In genomic region chr9:6289211-6289696, GRCm38 (mm10) we compare ENCODE assay signal across 18 mouse cellular contexts. TPM values are rescaled to one million over a fixed set of nuclear protein-coding genes. Genes with fewer than 3 reads are reported as not detected.
DNase-seq lines count a peak whose midpoint lies in the region; ATAC-seq and TF ChIP-seq lines count a peak whose summit lies in the region.
"Had no signal": no experiment of that assay in that cellular context is flagged by ENCODE, and none has a peak within 500 bp of the region (broad histone marks: within the 10 kb centered on the region; RNA-seq: fewer than 3 reads in every experiment).

No protein-coding gene starts in this region.

- H3K27me3 ChIP-seq in heart, embryonic 12.5 days (replicated peaks), result no peaks in the 10 kb centered on the region
- H3K27me3 ChIP-seq in forebrain, embryonic 12.5 days, result no peaks in the 10 kb centered on the region
- H3K27me3 ChIP-seq in midbrain, embryonic 14.5 days (ENCODE audit: control insufficient read depth, insufficient read depth, low read length), result no peaks in the 10 kb centered on the region
- no peaks in the 10 kb centered on the region for H3K27me3 ChIP-seq in stomach, postnatal 0 days (ENCODE audit: control insufficient read depth, insufficient read depth, low read length)
- H3K27me3 ChIP-seq: liver, embryonic 12.5 days had no signal

- no peak for TF ChIP-seq CTCF in stomach, postnatal 0 days (IDR thresholded peaks at IDR 0.05; ENCODE audit: low read depth)

- intact Hi-C loops in heart, postnatal 25 days (cut with DNase I), result no loop called here

- no peak for TF ChIP-seq EP300 in stomach, postnatal 0 days (optimal IDR thresholded peaks at IDR 0.05)

- H3K9ac ChIP-seq in heart, embryonic 12.5 days, result no peak overlapping the region
- H3K9ac ChIP-seq in forebrain, embryonic 12.5 days, result no peak overlapping the region
- no peak overlapping the region for H3K9ac ChIP-seq in midbrain, embryonic 14.5 days (replicated peaks; ENCODE audit: low read length)
- H3K9ac ChIP-seq in stomach, postnatal 0 days (ENCODE audit: low read length), result no peak overlapping the region
- H3K9ac ChIP-seq: liver, embryonic 12.5 days had no signal

- H3K4me1 ChIP-seq in heart, embryonic 12.5 days (replicated peaks), result peaks cover 5% of the 10 kb centered on the region; the same call in 1 of the 2 replicates
- peaks cover 13% of the 10 kb centered on the region for H3K4me1 ChIP-seq in forebrain, embryonic 12.5 days
- H3K4me1 ChIP-seq in midbrain, embryonic 14.5 days (ENCODE audit: control insufficient read depth, insufficient read depth, low read length), result no peaks in the 10 kb centered on the region
- no peaks in the 10 kb centered on the region for H3K4me1 ChIP-seq in stomach, postnatal 0 days (replicated peaks; ENCODE audit: control insufficient read depth, insufficient read depth)
- H3K4me1 ChIP-seq: liver, embryonic 12.5 days had no signal

- no peaks in the 10 kb centered on the region for H3K9me3 ChIP-seq in heart, embryonic 12.5 days (replicated peaks)
- no peaks in the 10 kb centered on the region for H3K9me3 ChIP-seq in forebrain, embryonic 12.5 days
- no peaks in the 10 kb centered on the region for H3K9me3 ChIP-seq in midbrain, embryonic 14.5 days (ENCODE audit: control insufficient read depth, low read length)
- H3K9me3 ChIP-seq in stomach, postnatal 0 days (ENCODE audit: control insufficient read depth, low read length), result no peaks in the 10 kb centered on the region
- H3K9me3 ChIP-seq: G1E; liver, embryonic 12.5 days had no signal

- 12% methylated on average over 2 of the region's 2 CpGs for WGBS in heart, embryonic 12.5 days
- WGBS in forebrain, embryonic 12.5 days, result 3% methylated on average over 2 of the region's 2 CpGs
- 12% methylated on average over 2 of the region's 2 CpGs for WGBS in midbrain, embryonic 14.5 days
- WGBS in stomach, postnatal 0 days, result 41% methylated on average over 2 of the region's 2 CpGs

- H3K36me3 ChIP-seq in heart, embryonic 12.5 days, result no peaks in the 10 kb centered on the region
- no peaks in the 10 kb centered on the region for H3K36me3 ChIP-seq in forebrain, embryonic 12.5 days (replicated peaks)
- no peaks in the 10 kb centered on the region for H3K36me3 ChIP-seq in midbrain, embryonic 14.5 days (ENCODE audit: control insufficient read depth, insufficient read depth, low read length)
- no peaks in the 10 kb centered on the region for H3K36me3 ChIP-seq in stomach, postnatal 0 days (ENCODE audit: control insufficient read depth, insufficient read depth, low read length)
- H3K36me3 ChIP-seq: G1E; liver, embryonic 12.5 days had no signal

- H3K4me2 ChIP-seq in heart, embryonic 12.5 days, result no peak overlapping the region
- no peak overlapping the region for H3K4me2 ChIP-seq in forebrain, embryonic 12.5 days
- H3K4me2 ChIP-seq in midbrain, embryonic 14.5 days (ENCODE audit: low read length), result no peak overlapping the region
- no peak overlapping the region for H3K4me2 ChIP-seq in stomach, postnatal 0 days (replicated peaks; ENCODE audit: low read depth)
- H3K4me2 ChIP-seq: liver, embryonic 12.5 days had no signal

- DNase-seq in heart, postnatal 25 days (ENCODE audit: low spot score), result no peak
- DNase-seq in R1 (ENCODE audit: low read depth, low spot score), result peak; percentile 13
- peak; percentile 33 for DNase-seq in midbrain, embryonic 14.5 days
- DNase-seq in testis, postnatal 14 days (ENCODE audit: low spot score), result no peak
- no peak for DNase-seq in natural killer cell, adult 2 months (ENCODE audit: low spot score in 2 of 2)
- no peak for DNase-seq in stomach, postnatal 0 days (ENCODE audit: low spot score)
- DNase-seq: B cell, adult 2 months; cerebellum, adult 9-11 months; heart, postnatal 36 days; kidney, adult 18-20 months; thymus, adult 2 months had no signal

- ATAC-seq in heart, embryonic 12.5 days (ENCODE audit: insufficient number of reproducible peaks, low FRiP score), result no peak
- ATAC-seq in forebrain, embryonic 12.5 days (ENCODE audit: low FRiP score), result 0 out of 2 replicates have a peak, but pooled peaks have one; percentile 27
- peak; percentile 58; the same call in 1 of the 2 replicates for ATAC-seq in midbrain, embryonic 14.5 days (ENCODE audit: low FRiP score, low TSS enrichment)
- no peak for ATAC-seq in stomach, postnatal 0 days (ENCODE audit: low FRiP score, low TSS enrichment)
- ATAC-seq: liver, embryonic 12.5 days had no signal

- 0 out of 2 replicates have a peak overlapping the region, but pooled peaks have one; percentile 16 for H3K27ac ChIP-seq in heart, embryonic 12.5 days (ENCODE audit: poor library complexity, severe bottlenecking)
- H3K27ac ChIP-seq in forebrain, embryonic 12.5 days, result no peak overlapping the region
- H3K27ac ChIP-seq in midbrain, embryonic 14.5 days (replicated peaks; ENCODE audit: low read depth, low read length), result no peak overlapping the region; the same call in 1 of the 2 replicates
- H3K27ac ChIP-seq in stomach, postnatal 0 days (replicated peaks), result no peak overlapping the region
- H3K27ac ChIP-seq: liver, embryonic 12.5 days had no signal

- H3K4me3 ChIP-seq in heart, embryonic 12.5 days, result no peak overlapping the region
- H3K4me3 ChIP-seq in forebrain, embryonic 12.5 days (replicated peaks), result no peak overlapping the region
- no peak overlapping the region for H3K4me3 ChIP-seq in midbrain, embryonic 14.5 days (replicated peaks; ENCODE audit: low read depth, low read length)
- no peak overlapping the region for H3K4me3 ChIP-seq in stomach, postnatal 0 days (ENCODE audit: low read depth, low read length)
- H3K4me3 ChIP-seq: liver, embryonic 12.5 days had no signal

RNA-seq across cellular contexts. Expression of gene Ddi1, which starts 19.6 kb away (rescaled TPM):
- polyA plus RNA-seq in heart, embryonic 12.5 days (2016; fragmentation: Nextera tagmentation; extraction: Ambion mirVana), result 0.11 and 0.13 TPM in 2 replicates
- not detected for total RNA-seq in heart, postnatal 25 days (2021)
- not detected in 2 replicates for polyA plus RNA-seq in forebrain, embryonic 12.5 days (2016; fragmentation: Nextera tagmentation; extraction: Ambion mirVana)
- polyA plus RNA-seq in midbrain, embryonic 14.5 days (2014; fragmentation: Nextera tagmentation; extraction: Ambion mirVana), result 0.03 TPM in 1 of 2 replicates, not detected in the other
- 0.05 TPM in 2 replicates for polyA plus RNA-seq in stomach, postnatal 0 days (2015; fragmentation: Nextera tagmentation; extraction: Ambion mirVana)
- total RNA-seq: granulocyte monocyte progenitor cell, adult 5-6 weeks; heart, postnatal 36 days; left cerebral cortex, postnatal 25 days had no signal
- polyA plus RNA-seq: frontal cortex, adult 2 months; G1E; thymus, adult 2 months had no signal

Comparison
In these comparisons a context has a peak if more than half of its experiments do, and no peak if none do; other contexts are left out.
1. ATAC-seq: peak in forebrain, embryonic 12.5 days (single experiment) and midbrain, embryonic 14.5 days (single experiment); none in heart, embryonic 12.5 days (single experiment) and stomach, postnatal 0 days (single experiment).
2. DNase-seq: peak in R1 (single experiment) and midbrain, embryonic 14.5 days (single experiment); none in heart, postnatal 25 days (single experiment), testis, postnatal 14 days (single experiment), natural killer cell, adult 2 months (0 of 2) and stomach, postnatal 0 days (single experiment).